Mouse (Mus musculus): ENCODE measurements at regions not wholly inside any gene's neighbourhood (a gene's known extent, or its start where the extent isn't known, plus 50 kb on each side); places are given as distances from the start of the nearest gene placed in this dataset.

- no peaks in the 10 kb centered on the region for H3K27me3 ChIP-seq (replicated peaks; ENCODE audit: control insufficient read depth, insufficient read depth, low read length)
- H3K4me1 ChIP-seq (ENCODE audit: control insufficient read depth, insufficient read depth, low read depth, low read length) = peaks cover 5% of the 10 kb centered on the region
- no peak overlapping the region for H3K9ac ChIP-seq (ENCODE audit: low read depth, low read length)
- H3K36me3 ChIP-seq (ENCODE audit: control insufficient read depth, insufficient read depth, low read length) = no peaks in the 10 kb centered on the region
- H3K4me2 ChIP-seq (ENCODE audit: low read length) = no peak overlapping the region
- 92% methylated on average over 6 of the region's 6 CpGs for WGBS
- no peaks in the 10 kb centered on the region for H3K9me3 ChIP-seq (ENCODE audit: control insufficient read depth, low read length)
- ATAC-seq = no peak
- no peak overlapping the region for H3K27ac ChIP-seq (ENCODE audit: low read depth, low read length)
- H3K4me3 ChIP-seq (ENCODE audit: low read length) = no peak overlapping the region
These were observed 458.6 kb downstream of the Cd83 start for GRCm38 (mm10) chr13:44243211-44243610.

- no peaks in the 10 kb centered on the region for H3K36me3 ChIP-seq (ENCODE audit: control insufficient read depth, insufficient read depth, low read length)
- H3K27ac ChIP-seq (ENCODE audit: low read depth, low read length) = no peak overlapping the region
- no peaks in the 10 kb centered on the region for H3K4me1 ChIP-seq (ENCODE audit: control insufficient read depth, insufficient read depth, low read depth, low read length)
- ATAC-seq = no peak
- no peaks in the 10 kb centered on the region for H3K9me3 ChIP-seq (ENCODE audit: control insufficient read depth, low read length)
- H3K4me3 ChIP-seq (ENCODE audit: low read length) = no peak overlapping the region
- no peak overlapping the region for H3K9ac ChIP-seq (ENCODE audit: low read depth, low read length)
- 90% methylated on average over 7 of the region's 7 CpGs for WGBS
- H3K27me3 ChIP-seq (replicated peaks; ENCODE audit: control insufficient read depth, insufficient read depth, low read length) = no peaks in the 10 kb centered on the region
- no peak overlapping the region for H3K4me2 ChIP-seq (ENCODE audit: low read length)
These were observed 462.2 kb downstream of the Cd83 start for GRCm38 (mm10) chr13:44246714-44247251.

- no peak overlapping the region for H3K27ac ChIP-seq (ENCODE audit: low read depth, low read length)
- no peaks in the 10 kb centered on the region for H3K27me3 ChIP-seq (replicated peaks; ENCODE audit: control insufficient read depth, insufficient read depth, low read length)
- ATAC-seq = no peak
- H3K36me3 ChIP-seq (ENCODE audit: control insufficient read depth, insufficient read depth, low read length) = no peaks in the 10 kb centered on the region
- WGBS = 84% methylated on average over 11 of the region's 11 CpGs
- no peaks in the 10 kb centered on the region for H3K9me3 ChIP-seq (ENCODE audit: control insufficient read depth, low read length)
- H3K4me2 ChIP-seq (ENCODE audit: low read length) = no peak overlapping the region
- no peak overlapping the region for H3K9ac ChIP-seq (ENCODE audit: low read depth, low read length)
- H3K4me1 ChIP-seq (ENCODE audit: control insufficient read depth, insufficient read depth, low read depth, low read length) = no peaks in the 10 kb centered on the region
- H3K4me3 ChIP-seq (ENCODE audit: low read length) = no peak overlapping the region
These were observed 463.3 kb downstream of the Cd83 start for GRCm38 (mm10) chr13:44247861-44248260.

- no peak for ATAC-seq
- H3K27me3 ChIP-seq (replicated peaks; ENCODE audit: control insufficient read depth, insufficient read depth, low read length) = no peaks in the 10 kb centered on the region
- no peaks in the 10 kb centered on the region for H3K36me3 ChIP-seq (ENCODE audit: control insufficient read depth, insufficient read depth, low read length)
- 49% methylated on average over 8 of the region's 8 CpGs for WGBS
- H3K4me3 ChIP-seq (ENCODE audit: low read length) = no peak overlapping the region
- H3K27ac ChIP-seq (ENCODE audit: low read depth, low read length) = no peak overlapping the region
- no peak overlapping the region for H3K4me2 ChIP-seq (ENCODE audit: low read length)
- H3K4me1 ChIP-seq (ENCODE audit: control insufficient read depth, insufficient read depth, low read depth, low read length) = no peaks in the 10 kb centered on the region
- H3K9ac ChIP-seq (ENCODE audit: low read depth, low read length) = no peak overlapping the region
- no peaks in the 10 kb centered on the region for H3K9me3 ChIP-seq (ENCODE audit: control insufficient read depth, low read length)
These were observed 463.8 kb downstream of the Cd83 start for GRCm38 (mm10) chr13:44248401-44248800.

- Histone ChIP-seq H3K36me3 (ENCODE audit: control insufficient read depth, insufficient read depth, low read length) (no peaks in the 10 kb centered on the region), H3K27ac (ENCODE audit: low read depth, low read length) (no peak overlapping the region), H3K4me1 (ENCODE audit: control insufficient read depth, insufficient read depth, low read depth, low read length) (no peaks in the 10 kb centered on the region), H3K4me3 (ENCODE audit: low read length) (no peak overlapping the region), H3K4me2 (ENCODE audit: low read length) (no peak overlapping the region), H3K9me3 (ENCODE audit: control insufficient read depth, low read length) (no peaks in the 10 kb centered on the region), H3K9ac (ENCODE audit: low read depth, low read length) (no peak overlapping the region), H3K27me3 (replicated peaks; ENCODE audit: control insufficient read depth, insufficient read depth, low read length) (no peaks in the 10 kb centered on the region)
- ATAC-seq = no peak
- 88% methylated on average over 2 of the region's 2 CpGs for WGBS
These were observed 464.5 kb downstream of the Cd83 start for GRCm38 (mm10) chr13:44249119-44249518.

- Histone ChIP-seq H3K4me3 (ENCODE audit: low read length) (no peak overlapping the region), H3K27me3 (replicated peaks; ENCODE audit: control insufficient read depth, insufficient read depth, low read length) (no peaks in the 10 kb centered on the region), H3K4me2 (ENCODE audit: low read length) (no peak overlapping the region), H3K4me1 (ENCODE audit: control insufficient read depth, insufficient read depth, low read depth, low read length) (no peaks in the 10 kb centered on the region), H3K9ac (ENCODE audit: low read depth, low read length) (no peak overlapping the region), H3K9me3 (ENCODE audit: control insufficient read depth, low read length) (no peaks in the 10 kb centered on the region), H3K27ac (ENCODE audit: low read depth, low read length) (no peak overlapping the region), H3K36me3 (ENCODE audit: control insufficient read depth, insufficient read depth, low read length) (no peaks in the 10 kb centered on the region)
- no peak for ATAC-seq
- 55% methylated on average over 11 of the region's 11 CpGs for whole genome bisulfite sequencing
These were observed 466.1 kb downstream of the Cd83 start for GRCm38 (mm10) chr13:44250474-44251201.

- H3K9me3 ChIP-seq (ENCODE audit: control insufficient read depth, low read length) = no peaks in the 10 kb centered on the region
- no peak overlapping the region for H3K4me2 ChIP-seq (ENCODE audit: low read length)
- WGBS = 67% methylated on average over 1 of the region's 1 CpGs
- no peak overlapping the region for H3K4me3 ChIP-seq (ENCODE audit: low read length)
- no peak overlapping the region for H3K27ac ChIP-seq (ENCODE audit: low read depth, low read length)
- ATAC-seq = no peak
- H3K27me3 ChIP-seq (replicated peaks; ENCODE audit: control insufficient read depth, insufficient read depth, low read length) = no peaks in the 10 kb centered on the region
- H3K36me3 ChIP-seq (ENCODE audit: control insufficient read depth, insufficient read depth, low read length) = no peaks in the 10 kb centered on the region
- no peaks in the 10 kb centered on the region for H3K4me1 ChIP-seq (ENCODE audit: control insufficient read depth, insufficient read depth, low read depth, low read length)
- H3K9ac ChIP-seq (ENCODE audit: low read depth, low read length) = no peak overlapping the region
These were observed 466.9 kb downstream of the Cd83 start for GRCm38 (mm10) chr13:44251503-44251902.

GRCm38 (mm10) chr13:44252496-44252895 is 467.9 kb downstream of the Cd83 start:
- 81% methylated on average over 3 of the region's 3 CpGs for WGBS
- no peak for ATAC-seq

GRCm38 (mm10) chr13:44258422-44258821 is 470.9 kb upstream of the Jarid2 start:
- no peaks in the 10 kb centered on the region for H3K36me3 ChIP-seq (ENCODE audit: control insufficient read depth, insufficient read depth, low read length)
- ATAC-seq = no peak
- H3K4me1 ChIP-seq (ENCODE audit: control insufficient read depth, insufficient read depth, low read depth, low read length) = no peaks in the 10 kb centered on the region
- H3K4me2 ChIP-seq (ENCODE audit: low read length) = no peak overlapping the region
- no peaks in the 10 kb centered on the region for H3K9me3 ChIP-seq (ENCODE audit: control insufficient read depth, low read length)
- no peak overlapping the region for H3K9ac ChIP-seq (ENCODE audit: low read depth, low read length)
- H3K27me3 ChIP-seq (replicated peaks; ENCODE audit: control insufficient read depth, insufficient read depth, low read length) = no peaks in the 10 kb centered on the region
- no peak overlapping the region for H3K4me3 ChIP-seq (ENCODE audit: low read length)
- H3K27ac ChIP-seq (ENCODE audit: low read depth, low read length) = no peak overlapping the region
- WGBS = 93% methylated on average over 10 of the region's 10 CpGs

More at GRCm38 (mm10) chr13:44252496-44252895, 467.9 kb downstream of the Cd83 start:
- Histone ChIP-seq H3K4me3 (ENCODE audit: low read length) (no peak overlapping the region), H3K9me3 (ENCODE audit: control insufficient read depth, low read length) (no peaks in the 10 kb centered on the region), H3K27ac (ENCODE audit: low read depth, low read length) (no peak overlapping the region), H3K4me2 (ENCODE audit: low read length) (no peak overlapping the region), H3K4me1 (ENCODE audit: control insufficient read depth, insufficient read depth, low read depth, low read length) (no peaks in the 10 kb centered on the region), H3K36me3 (ENCODE audit: control insufficient read depth, insufficient read depth, low read length) (no peaks in the 10 kb centered on the region), H3K9ac (ENCODE audit: low read depth, low read length) (no peak overlapping the region), H3K27me3 (replicated peaks; ENCODE audit: control insufficient read depth, insufficient read depth, low read length) (no peaks in the 10 kb centered on the region)
